Mouse (Mus musculus) CH12F3 (cell line): ENCODE results near the gene Lasp1.

Experiments used
- in situ Hi-C: fragments of 300-500 bp; cut with MboI; formaldehyde crosslinking; loops from 2 replicates; pipeline ENCODE4 v1.14.3; 2020; ENCODE audit warnings: low sequenced_read_pairs

Gene Lasp1

DNA sequence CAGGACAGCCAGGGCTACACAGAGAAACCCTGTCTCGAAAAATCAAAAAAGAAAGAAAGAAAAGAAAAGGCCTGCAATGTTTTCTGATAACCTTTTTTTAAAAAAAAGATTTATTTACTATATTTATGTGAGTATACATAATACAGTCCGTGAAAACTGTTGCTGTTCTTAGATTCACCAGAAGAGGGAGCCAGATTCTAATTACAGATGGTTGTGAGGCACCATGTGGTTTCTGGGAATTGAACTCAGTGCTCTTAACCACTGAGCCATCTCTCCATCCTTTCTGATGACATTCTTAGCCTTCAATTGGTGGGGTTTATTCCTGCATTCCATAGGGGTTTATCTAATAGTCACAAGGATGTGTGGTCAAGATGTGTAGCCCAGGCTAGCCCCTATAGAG is 5.6 kb upstream of the Lasp1 start:
- in situ Hi-C loops: loop anchor here (10.0 kb wide), 2 partner anchors 82 to 192 kb away; partner anchors contain the start of gene Plxdc1

DNA sequence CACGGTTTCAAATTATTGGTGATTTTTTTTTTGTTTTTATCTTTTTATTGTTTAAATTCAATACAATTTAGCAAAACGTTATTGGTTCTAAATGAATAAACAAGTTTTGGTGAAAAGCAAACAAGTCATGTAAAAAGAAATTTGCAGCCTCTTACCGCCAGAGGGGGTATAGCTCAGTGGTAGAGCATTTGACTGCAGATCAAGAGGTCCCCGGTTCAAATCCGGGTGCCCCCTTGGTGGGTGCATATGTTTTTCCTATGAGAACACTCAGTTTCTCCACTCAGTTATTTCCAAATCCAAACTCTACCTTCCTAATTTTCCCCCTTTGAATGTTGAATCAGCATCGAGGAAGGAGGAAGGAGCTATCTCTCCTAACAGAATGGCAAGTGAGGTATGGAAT is 1.9 kb upstream of the Lasp1 start:
- in situ Hi-C loops: loop anchor here (10.0 kb wide), 2 partner anchors 78 to 188 kb away; partner anchors contain the start of gene Plxdc1

DNA sequence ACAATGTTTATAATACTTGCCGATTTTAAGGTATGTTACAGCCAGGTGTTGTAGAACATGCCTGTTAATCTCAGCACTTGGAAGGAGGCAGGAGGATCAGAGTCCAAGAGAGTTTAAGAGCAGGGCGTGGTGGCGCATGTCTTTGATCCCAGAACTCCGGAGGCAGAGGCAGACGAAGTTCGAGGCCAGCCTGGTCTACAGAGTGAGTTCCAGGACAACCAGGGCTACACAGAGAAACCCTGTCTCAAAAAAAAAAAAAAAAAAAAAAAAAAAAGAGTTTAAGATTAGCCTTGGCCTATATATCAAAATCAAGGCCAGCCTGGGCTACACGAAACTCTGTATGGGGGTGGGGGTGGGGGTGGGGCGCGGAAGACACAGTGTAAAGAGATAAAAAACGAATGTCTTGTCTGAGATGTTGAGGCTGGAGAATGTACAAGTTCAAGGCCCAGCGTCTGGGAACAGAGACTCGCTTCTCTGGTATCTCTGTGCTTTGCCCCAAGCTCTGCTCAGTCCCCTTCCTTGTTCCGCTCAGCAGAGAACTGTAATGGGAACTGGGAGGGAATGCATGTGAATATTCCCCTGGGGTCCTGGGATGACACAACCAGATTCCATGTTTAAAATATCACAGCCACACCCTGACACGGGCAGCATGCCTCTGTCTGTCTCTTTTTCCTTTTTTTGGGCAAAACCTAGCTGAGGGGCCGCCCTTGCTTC is 1.3 kb upstream of the Lasp1 start:
- in situ Hi-C loops: loop anchor here (10.0 kb wide), 2 partner anchors 77 to 187 kb away; partner anchors contain the start of gene Plxdc1

DNA sequence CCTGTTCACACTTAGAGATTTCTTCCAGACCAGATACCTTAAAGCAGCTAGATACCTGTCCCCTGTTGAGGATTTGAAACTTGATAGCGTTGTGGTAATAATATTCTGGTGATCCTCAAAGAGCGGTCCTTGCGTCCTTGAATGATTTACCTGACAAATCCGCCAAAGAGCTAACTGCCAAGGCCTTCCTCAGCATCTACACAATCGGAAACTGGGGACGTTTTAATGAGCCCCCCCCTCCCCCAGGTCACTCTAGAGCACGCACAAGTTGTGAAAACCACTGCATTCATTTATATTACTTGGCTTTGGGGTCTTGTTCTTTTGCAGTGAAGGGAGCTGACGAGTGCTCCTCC is 741 bp upstream of the Lasp1 start:
- in situ Hi-C loops: loop anchor here (10.0 kb wide), 2 partner anchors 77 to 187 kb away; partner anchors contain the start of gene Plxdc1

DNA sequence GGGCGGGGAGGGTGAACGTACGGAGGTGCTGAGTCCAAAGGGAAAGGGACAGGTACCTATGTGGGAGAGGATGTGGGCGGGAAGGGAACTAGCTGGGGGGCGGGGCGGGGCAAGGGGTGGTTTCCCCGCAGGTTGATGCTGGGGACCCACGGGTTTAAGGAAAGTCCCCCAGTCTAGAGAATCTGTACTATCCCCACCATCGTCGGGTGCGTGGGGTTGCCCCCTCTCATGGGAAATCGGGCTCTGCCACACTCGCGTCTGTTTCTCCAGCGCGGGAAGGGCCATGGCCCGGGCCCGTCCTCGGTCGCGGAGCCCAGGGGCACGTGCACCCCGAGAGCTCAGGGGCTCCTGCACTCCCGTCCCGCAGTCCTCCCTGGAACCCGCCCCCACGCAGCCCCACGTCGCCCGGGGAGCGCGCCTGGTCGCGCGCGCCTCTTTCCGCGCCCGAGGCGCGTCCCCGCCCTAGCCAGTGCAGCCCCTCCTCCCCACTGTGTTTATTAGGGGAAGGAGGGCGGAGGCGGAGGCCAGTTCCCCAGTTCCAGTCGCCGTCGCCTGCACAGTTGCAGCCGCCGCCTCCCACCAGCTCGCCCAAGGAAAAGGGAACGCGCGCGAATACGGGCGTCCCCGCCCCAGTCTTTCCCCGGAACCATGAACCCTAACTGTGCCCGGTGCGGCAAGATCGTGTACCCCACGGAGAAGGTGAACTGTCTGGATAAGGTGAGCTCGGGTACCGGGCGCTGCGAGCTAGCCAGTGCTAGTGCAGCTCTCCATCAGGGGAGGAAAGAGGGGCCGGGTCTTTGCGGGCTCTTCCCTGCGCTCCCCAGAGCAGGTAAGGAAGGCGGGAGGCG is 570 bp downstream of the Lasp1 start:
- in situ Hi-C loops: loop anchor here (10.0 kb wide), 2 partner anchors 75 to 185 kb away; partner anchors contain the start of gene Plxdc1

DNA sequence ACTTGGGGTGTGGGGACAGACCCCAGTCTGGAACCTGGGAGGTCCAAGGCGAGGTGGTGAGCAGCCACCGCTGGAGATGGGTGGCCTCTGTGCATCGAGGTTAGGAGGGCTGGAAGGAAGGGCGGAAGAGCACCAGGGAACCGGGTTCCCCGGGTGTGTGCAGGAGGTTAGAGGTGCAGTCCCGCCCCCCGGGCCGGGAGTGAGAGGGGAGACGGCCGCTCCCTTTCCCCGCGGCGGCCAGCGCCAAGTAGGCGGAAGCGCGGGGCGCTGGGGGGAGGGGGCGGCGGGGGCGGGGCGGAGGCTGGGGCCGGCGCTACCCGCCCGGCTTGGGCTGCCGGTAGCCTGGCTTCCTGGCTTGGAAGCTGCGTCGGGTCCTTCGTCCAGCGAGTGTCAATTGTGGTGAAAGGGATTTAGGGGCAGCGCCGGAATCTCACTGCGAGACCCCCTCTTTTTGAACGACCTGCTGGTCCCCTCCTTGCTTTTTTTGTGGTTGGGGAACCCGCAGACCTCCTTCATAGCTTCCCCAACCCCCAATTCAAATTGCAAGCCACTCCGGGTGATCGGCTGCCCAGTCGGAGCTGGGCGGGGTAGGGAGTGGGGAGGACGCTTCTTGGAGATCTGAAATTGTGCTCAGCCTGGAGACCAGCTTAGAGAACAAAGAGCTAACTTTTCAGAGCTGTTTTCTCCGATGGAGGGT is 1.3 kb downstream of the Lasp1 start:
- in situ Hi-C loops: loop anchor here (10.0 kb wide), 2 partner anchors 75 to 185 kb away; partner anchors contain the start of gene Plxdc1

DNA sequence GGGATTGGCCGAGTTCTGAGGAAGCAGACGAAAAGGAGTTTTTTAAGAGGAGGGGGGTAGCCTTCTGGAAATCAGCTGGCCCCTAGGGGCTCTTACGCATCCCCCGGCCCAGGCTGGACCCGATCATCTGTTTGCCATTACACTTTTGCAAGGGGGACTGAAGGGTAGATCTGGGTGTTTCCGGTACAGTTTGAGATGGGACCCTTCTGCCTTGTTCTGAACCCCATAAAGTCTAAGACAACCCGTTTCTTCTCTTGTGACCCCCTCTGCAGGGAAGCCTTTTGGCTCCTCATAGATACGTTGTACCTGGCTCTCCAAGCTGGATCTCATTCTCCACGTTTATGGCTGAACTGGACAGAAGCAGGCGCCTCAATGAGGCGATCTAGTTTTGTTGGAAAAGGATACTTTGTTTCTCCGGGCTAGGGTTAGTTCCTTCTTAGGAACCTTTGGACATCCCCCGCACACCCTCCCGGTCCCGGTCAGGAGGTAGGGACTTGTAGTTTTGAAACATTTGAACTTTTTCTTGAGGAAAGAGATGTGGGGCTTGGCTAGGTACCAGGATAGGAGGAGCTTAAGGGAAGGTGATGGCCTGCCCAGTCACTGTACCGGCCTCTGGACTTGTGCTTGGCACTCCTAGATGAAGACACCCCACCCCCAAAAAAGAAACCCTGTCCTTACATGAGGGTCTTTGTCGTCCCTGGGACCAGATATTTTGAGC is 2.0 kb downstream of the Lasp1 start:
- in situ Hi-C loops: no loop called here

DNA sequence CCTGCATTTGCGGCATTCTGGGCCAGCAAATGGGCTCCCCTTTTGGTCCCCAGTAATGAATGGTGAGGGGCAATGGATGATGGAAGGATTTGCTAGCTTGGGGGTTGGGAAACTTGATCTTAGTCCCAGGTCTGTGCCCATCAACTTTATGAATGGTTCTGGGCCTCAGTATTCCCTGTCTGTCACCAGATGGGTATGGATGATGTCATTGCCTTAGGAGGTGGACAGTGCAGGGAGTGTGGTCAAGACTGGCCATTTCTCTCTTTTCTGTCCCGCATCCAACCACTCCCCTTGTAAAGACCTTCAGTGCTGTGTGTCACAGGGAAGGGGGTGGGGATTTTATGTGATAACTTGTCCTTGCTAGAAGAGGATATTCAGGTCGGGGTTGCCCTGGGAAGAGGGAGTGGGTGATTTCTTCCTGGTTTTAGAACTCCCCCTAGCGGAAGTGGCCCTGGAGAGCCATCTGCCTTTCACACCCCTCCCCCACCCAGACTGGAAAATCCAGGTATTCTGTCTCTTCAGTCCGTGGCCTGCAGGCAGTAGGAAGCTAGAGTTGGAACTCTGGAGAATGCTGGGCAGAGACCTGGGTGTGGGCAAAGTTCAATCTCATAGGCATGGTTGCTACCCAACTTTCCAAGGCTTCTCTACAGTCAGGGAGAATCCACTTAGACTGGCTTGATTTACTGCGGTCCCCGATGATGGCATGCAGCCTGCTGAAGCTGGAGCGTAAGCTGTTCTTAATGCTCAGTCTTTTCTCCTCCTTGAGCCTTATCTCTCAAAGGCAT is 2.8 kb downstream of the Lasp1 start:
- in situ Hi-C loops: no loop called here

DNA sequence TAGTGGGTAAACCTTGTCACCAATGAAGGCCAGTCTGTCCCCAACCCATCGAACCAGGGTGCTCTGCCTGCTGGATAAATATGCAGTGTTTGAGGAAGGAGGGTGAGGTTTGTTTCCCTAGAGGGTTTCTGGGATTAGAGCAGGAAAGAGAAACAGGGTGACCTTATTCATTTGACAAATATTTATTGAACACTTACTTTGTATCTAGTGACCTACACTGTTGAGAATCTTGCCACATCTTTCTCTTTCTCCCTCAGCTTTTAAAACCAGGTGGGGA is 3.3 kb downstream of the Lasp1 start:
- in situ Hi-C loops: no loop called here

DNA sequence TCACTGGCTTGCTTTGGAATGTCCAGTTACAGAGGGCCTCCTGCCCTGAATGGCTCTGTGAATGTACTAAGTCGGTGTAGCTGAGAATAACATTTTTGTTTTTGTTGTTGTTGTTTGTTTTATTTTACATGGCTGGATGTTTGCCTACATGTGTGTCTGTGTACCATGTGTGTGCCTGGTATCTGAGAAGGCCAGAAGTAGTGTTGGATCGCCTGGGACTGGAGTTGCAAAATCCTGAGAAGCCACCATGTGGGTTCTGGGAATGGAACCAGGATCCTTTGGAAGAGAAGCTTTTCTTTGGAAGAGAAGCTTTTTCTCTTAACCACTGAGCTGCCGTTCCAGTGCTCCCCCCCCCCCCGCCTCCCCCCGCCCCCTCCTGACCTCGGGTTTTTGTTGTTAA is 3.7 kb downstream of the Lasp1 start:
- in situ Hi-C loops: no loop called here

DNA sequence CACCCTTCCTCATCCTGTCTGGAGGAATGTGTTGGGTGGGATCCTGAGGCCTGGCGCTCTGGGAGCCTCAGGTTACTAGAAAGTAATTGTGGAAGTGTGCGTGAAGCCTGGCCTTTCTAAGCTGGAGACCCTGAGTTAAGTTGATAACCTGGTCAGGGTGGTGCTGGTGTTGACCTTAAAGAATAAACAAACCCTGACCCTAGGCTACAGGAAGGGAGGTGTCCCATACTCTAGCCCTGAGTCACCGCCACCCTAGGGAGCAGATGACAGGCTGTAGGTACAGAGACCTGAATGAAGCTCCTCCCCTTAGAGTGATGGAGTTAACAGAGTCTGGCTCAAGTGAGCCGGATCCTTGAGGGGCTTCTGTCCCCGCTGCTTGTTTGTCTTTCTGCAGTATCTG is 5.0 kb downstream of the Lasp1 start:
- in situ Hi-C loops: no loop called here

DNA sequence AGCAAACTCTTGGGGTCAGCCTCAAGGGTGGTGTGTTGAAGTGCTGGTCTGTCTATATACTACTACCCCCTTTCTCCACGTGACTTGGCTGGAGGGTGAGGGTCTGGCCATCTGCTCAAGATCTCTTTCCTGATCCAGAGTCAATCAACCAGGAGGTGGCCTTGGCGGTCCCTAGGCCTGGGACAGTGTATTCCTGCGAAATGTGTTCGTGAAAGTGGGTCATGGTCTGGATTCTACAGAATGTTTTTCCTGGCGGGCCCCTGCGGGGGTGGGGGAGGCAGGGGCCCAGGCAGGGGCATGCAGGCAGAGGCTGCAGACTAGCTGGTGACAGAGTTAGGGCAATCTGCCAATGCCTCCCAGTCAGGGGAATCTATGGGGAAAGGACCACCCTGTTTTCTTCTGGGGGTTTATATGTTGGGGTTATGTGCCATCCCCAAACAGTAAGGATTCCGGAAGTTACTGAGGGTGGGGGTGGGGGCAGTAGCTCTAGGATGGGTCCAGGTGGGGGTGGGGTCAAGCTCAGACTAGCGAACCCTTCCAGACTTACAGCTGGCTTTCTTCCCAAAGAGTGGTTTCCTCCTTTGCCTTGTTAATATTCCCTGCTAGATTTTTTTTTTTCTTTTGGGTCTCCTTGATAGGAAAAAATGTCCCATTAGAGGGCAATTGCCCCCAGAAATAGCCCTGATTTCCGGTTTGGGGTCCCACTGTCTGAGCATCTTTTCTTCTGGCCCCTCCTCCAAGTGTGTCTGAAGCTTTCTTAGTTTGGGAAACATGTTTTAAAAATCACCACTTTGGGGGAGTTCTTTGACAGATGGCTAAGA is 6.3 kb downstream of the Lasp1 start:
- in situ Hi-C loops: no loop called here

DNA sequence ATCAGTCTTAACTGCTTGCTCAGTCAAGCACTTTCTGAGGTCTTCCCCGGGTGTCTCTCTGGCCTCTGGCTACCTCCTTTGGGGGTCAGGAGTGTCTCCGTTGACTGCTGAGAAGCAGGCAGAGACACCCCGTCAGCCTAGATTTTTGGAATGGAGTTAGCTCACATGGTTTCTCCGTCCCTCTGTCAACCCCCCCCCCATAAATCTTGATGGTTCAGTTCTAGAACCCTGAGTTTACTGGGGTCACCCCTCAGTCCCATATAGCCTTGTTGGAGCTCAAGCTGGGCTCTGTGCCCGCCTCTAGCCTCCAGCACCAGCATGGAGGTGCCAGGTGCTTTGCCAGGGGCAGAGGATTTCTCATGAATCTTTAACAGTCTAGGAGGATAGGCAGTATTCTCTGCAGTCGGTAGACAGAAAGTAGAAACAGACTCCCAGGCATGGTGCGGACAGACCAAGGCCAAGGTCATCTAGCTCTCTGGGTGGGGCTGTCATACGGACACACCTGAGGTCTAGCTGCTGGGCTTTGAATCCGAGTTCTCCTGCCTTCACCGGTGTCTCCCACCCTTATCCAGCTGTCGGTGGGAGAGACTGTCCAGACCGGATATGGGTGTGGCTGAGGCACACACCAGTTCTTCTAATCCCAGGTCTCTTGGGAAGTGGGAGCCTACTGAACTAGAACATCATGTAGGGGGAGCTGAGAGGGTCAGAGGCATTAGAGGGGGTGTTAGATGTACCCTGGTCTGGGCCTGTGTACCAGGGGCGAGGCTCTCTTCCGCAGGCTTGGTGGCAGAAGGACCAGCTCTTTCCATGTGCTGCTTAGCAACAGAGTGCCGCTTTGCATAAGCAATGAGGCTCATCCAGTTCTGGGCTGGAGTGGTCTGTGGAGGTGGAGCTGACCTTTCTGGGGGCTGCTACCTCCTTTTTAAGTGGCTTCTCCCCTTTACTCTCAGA is 7.1 kb downstream of the Lasp1 start:
- in situ Hi-C loops: no loop called here

DNA sequence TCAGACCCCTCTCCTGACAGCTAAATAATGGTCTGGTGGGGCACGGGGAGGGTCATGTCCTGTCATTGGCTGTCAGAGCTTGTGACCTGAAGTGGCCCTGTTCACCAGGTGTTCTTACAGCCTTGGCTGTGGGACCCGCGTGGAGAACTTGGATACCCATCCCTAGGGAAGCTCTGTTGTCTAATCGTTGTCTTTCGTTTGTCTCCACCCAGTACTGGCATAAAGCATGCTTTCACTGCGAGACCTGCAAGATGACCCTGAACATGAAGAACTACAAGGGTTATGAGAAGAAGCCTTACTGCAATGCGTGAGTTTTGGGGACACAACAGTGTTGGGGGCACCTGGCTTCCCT is 7.8 kb downstream of the Lasp1 start:
- in situ Hi-C loops: no loop called here

DNA sequence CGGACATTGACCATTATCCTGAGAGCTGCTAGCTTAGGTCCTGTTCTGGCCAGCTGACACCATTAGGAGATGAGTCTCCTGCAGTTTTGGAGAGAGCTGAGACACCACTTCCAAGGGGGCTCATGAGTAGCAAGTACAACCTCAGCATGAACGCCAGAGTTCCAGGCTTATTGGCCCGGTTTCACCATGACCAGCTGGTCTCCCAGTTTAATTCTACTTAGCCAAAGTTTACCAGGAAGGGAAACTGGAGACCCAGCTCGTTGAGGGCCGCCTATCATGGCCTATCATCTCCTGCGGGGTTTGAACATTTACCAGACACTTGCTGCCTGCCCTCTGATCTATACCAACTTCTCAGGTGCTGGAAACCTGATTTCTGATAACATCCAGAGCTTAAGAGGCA is 8.8 kb downstream of the Lasp1 start:
- in situ Hi-C loops: no loop called here

DNA sequence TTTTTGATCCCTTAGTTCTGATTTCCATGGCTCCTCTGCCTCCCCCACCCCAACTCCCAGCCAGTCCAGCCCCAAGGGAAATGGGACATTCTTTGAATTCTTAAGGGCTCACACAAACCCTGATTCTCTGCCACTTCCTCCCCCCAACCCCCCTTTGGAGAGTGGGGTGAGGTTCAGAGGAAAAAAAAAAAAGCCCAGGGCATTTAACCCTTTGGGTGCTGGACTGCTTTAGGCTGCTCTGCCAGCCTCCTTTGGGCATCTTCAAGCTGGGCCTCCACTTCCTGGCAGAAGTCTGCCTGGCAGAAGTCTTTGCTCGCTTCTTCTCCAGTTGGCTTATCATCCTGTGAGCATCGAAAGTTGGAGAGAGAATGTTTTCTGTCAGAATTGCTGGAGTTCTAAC is 9.3 kb downstream of the Lasp1 start:
- in situ Hi-C loops: no loop called here

DNA sequence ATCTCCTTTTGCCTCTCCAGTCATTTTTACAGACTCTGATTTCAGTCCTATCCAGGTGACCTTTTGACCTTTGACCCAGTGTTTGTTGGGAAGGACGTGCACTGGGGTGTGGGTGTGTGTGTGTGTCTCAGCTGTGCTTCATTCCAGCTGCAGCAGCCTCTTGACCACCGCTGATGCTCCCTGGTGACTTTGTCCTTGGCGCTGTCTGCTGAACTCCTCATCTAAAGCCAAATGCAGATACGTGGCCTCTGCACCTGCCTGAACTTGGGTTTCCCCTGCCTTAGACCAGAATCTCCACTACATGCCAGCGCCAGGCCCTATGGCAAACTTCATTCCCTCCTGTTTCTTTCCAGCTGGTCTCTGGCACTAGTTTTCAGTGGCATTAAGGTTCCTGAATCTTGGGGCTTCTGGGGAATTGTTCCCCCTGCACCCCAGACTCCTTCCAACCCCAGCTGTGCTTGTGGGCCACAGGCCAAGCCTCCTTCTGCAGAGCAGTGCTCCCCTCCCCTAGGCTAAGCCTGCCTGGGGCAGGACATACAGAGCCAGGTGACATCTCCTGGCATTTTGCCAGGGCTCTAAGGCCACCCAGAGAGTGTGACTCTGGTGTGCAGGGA is 9.9 kb downstream of the Lasp1 start:
- in situ Hi-C loops: no loop called here
